Mouse (Mus musculus) midbrain, embryonic 10.5 days (tissue): Measurements from ENCODE around the gene Gpc5. TPM values are rescaled to one million over a fixed set of nuclear protein-coding genes. Genes with fewer than 3 reads are reported as not detected.

Experiments
- DNase-seq: peaks from one replicate; pipeline ENCODE4 v3.0.0-alpha.2; 2017; ENCODE audit warnings: low spot score
- H3K27ac ChIP-seq: fragments of 300-500 bp; sonication (generic); replicated peaks from 2 replicates; pipeline ENCODE4 v1.5.1; 2016; ENCODE audit warnings: mild to moderate bottlenecking
- H3K27me3 ChIP-seq: fragments of 300-500 bp; sonication (generic); 2 replicates; pipeline ENCODE4 v1.6.1; 2016; ENCODE audit warnings: low read depth, mild to moderate bottlenecking; ENCODE audit not compliant: poor library complexity, severe bottlenecking
- H3K36me3 ChIP-seq: fragments of 300-500 bp; sonication (generic); 2 replicates; pipeline ENCODE4 v1.6.1; 2016; ENCODE audit warnings: mild to moderate bottlenecking, moderate library complexity
- H3K4me1 ChIP-seq: fragments of 300-500 bp; sonication (generic); 2 replicates; pipeline ENCODE4 v1.6.1; 2016
- H3K4me3 ChIP-seq: fragments of 300-500 bp; sonication (generic); 2 replicates; pipeline ENCODE4 v1.5.1; 2016; ENCODE audit warnings: mild to moderate bottlenecking, moderate library complexity
- H3K9me3 ChIP-seq: fragments of 300-500 bp; sonication (generic); replicated peaks from 2 replicates; pipeline ENCODE4 v1.6.1; 2016; ENCODE audit warnings: mild to moderate bottlenecking
- WGBS: fragments of 180-500 bp; shearing (Covaris S2); methylation state at CpG from one replicate; pipeline ENCODE4 v1.1.7; 2016; 5-methylcytosine and 5-hydroxymethylcytosine counted together
- polyA plus RNA-seq: library from polyadenylated mRNA; unstranded; fragments of >200 nt; fragmentation: Nextera tagmentation; extraction: Ambion mirVana; gene quantifications from 2 replicates; pipeline ENCODE4 v1.2.1, GENCODE M21; 2016

Gene Gpc5
- polyA plus RNA-seq, 1 experiment from 2014 or later: 0.30 TPM

DNA sequence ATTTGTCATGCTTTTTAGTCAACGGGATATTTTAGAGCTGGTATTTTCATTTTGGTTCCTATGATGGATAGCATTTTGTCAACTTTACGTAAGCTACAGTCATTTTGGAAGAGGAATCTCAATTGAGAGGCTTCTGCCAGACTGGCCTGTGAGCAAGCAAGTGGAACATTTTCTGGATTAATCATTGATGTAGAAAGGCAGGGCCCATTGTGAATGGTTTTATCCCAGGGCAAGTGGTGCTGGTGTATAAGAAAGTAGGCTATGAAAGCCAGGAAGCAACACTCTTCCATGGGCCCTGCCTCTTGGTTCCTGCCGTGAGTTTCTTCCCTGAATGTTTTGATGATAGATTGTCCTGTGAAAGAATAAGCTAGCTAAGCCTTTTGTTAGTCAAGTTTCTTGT is 777.1 kb downstream of the Gpc5 start:
- WGBS: 86% methylated on average over 3 of the region's 3 CpGs
- no peaks in the 10 kb centered on the region for H3K27me3 ChIP-seq
- H3K27ac ChIP-seq: no peak overlapping the region
- DNase-seq: no peak
- no peaks in the 10 kb centered on the region for H3K4me1 ChIP-seq
- H3K4me3 ChIP-seq: no peak overlapping the region
- no peaks in the 10 kb centered on the region for H3K9me3 ChIP-seq
- H3K36me3 ChIP-seq: no peaks in the 10 kb centered on the region

DNA sequence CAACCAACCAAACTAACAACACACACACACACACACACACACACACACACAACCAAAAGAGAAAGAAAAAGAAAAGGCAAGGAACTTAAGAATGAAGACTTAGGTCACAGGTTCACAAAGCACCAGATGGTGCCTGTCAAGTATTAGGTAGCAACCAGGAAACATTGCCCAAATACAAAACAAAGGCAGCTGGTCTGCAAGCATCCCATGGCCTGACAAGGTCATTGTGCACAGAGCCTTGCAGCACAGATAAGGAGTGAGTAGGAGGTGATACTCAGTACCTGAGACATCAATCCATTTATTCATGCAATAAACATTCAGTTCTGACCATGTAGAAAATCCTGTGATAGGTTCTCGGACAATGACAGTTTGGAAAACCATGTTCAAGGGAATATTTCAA is 884.0 kb downstream of the Gpc5 start:
- 78% methylated on average over 1 of the region's 1 CpGs for WGBS
- Histone ChIP-seq H3K4me1 (no peaks in the 10 kb centered on the region), H3K36me3 (no peaks in the 10 kb centered on the region), H3K27me3 (no peaks in the 10 kb centered on the region), H3K27ac (no peak overlapping the region), H3K4me3 (no peak overlapping the region), H3K9me3 (no peaks in the 10 kb centered on the region)
- no peak for DNase-seq

GRCm38 (mm10) chr14:115979233-115979632 is 887.2 kb downstream of the Gpc5 start:
- DNase-seq: no peak
- Histone ChIP-seq H3K9me3 (no peaks in the 10 kb centered on the region), H3K27me3 (no peaks in the 10 kb centered on the region), H3K27ac (no peak overlapping the region), H3K4me1 (no peaks in the 10 kb centered on the region), H3K36me3 (no peaks in the 10 kb centered on the region), H3K4me3 (no peak overlapping the region)
- WGBS: 80% methylated on average over 2 of the region's 2 CpGs

DNA sequence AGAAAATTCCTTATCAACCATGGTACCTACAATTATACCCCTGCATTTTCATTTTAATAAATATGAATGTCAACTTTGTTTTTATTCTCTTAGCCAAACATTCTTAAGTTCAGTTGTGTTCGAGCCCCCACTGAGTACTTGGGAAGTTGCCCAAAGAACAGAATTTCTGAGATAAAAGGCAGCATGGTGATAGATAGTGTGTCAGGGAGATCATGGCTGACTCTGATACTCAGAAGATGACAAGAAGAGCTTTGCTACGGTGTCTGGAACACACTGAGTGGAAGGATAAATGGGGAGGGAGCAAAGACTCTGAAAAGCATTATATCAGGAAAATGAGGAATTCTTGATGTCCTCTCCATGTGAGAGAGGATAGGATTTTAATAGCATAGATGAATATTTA is 898.7 kb downstream of the Gpc5 start:
- Histone ChIP-seq H3K27ac (no peak overlapping the region), H3K27me3 (no peaks in the 10 kb centered on the region), H3K4me3 (no peak overlapping the region), H3K9me3 (no peaks in the 10 kb centered on the region), H3K36me3 (no peaks in the 10 kb centered on the region), H3K4me1 (no peaks in the 10 kb centered on the region)
- WGBS: 79% methylated on average over 2 of the region's 2 CpGs
- DNase-seq: no peak

DNA sequence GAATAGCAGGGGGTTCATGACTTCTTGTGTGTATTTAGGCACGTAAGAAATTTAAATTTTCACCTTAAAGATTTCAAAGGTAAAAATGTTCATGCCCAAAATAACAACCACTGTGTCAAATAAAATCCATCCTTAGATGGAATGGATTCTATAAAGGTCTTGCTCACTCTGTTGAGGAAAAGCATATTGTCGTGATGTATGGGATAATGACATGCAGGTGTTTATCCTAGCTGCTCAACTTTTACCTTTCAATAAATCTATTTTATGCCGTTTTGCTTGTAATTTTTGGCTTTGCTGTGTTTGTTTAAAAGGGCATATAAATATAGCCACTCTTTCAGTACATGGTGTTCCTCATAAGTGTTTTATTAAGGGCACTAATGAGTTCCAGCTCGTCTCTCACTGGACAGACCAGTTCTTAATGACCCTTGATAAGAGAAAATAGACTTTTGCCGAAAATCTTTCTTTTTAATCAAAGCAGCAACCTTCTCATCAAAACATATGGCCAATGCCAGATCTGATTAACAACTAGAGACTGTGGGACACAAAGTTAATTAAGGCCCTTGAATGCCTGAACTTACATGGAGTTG is 901.6 kb downstream of the Gpc5 start:
- H3K4me3 ChIP-seq: no peak overlapping the region
- WGBS: 79% methylated on average over 5 of the region's 5 CpGs
- no peaks in the 10 kb centered on the region for H3K27me3 ChIP-seq
- H3K36me3 ChIP-seq: no peaks in the 10 kb centered on the region
- no peaks in the 10 kb centered on the region for H3K9me3 ChIP-seq
- H3K4me1 ChIP-seq: no peaks in the 10 kb centered on the region
- H3K27ac ChIP-seq: no peak overlapping the region
- DNase-seq: no peak

DNA sequence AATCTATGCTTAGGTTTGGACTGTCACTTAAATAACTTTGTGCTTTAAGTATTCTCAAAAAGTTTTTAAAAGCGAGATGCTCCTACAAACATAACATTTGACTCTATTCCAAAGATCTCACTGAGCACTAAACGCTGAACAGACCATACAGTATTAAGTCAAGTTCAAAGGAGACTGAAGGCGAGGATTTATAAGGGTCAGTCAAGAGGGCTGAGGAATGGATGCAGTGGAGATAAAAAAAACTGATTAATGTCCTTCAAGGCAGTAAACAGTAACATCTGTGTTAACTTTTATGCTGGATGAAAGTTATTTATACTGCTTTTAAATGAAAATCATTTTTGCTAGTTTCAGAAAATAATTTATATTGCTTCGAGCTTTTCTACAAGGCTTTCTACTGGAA is 906.9 kb downstream of the Gpc5 start:
- H3K4me1 ChIP-seq: no peaks in the 10 kb centered on the region
- no peak for DNase-seq
- WGBS: 85% methylated on average over 4 of the region's 4 CpGs
- H3K4me3 ChIP-seq: no peak overlapping the region
- no peaks in the 10 kb centered on the region for H3K36me3 ChIP-seq
- H3K27me3 ChIP-seq: no peaks in the 10 kb centered on the region
- no peaks in the 10 kb centered on the region for H3K9me3 ChIP-seq
- no peak overlapping the region for H3K27ac ChIP-seq

DNA sequence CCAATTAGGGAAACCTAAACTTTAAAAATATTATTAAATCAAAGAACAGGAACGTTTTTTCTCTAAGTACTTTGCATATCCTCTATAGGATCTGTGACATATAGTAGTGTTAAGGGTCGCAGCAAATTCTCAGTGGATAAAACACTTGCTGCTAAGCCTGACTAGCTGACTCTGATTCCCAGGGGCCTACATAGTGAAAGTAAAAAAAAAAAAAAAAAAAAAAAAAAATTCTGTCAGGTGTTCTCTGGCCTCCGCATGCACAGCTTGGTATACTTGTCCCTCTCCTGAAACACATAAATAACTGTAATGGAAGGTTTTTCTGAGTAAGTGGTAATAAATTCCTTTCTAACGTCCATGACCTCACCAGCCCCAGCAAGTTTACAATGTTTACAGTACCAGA is 995.0 kb downstream of the Gpc5 start:
- no peak overlapping the region for H3K4me3 ChIP-seq
- WGBS: 81% methylated on average over 4 of the region's 4 CpGs
- DNase-seq: no peak
- no peaks in the 10 kb centered on the region for H3K4me1 ChIP-seq
- H3K9me3 ChIP-seq: no peaks in the 10 kb centered on the region
- H3K36me3 ChIP-seq: no peaks in the 10 kb centered on the region
- H3K27me3 ChIP-seq: no peaks in the 10 kb centered on the region
- H3K27ac ChIP-seq: no peak overlapping the region

DNA sequence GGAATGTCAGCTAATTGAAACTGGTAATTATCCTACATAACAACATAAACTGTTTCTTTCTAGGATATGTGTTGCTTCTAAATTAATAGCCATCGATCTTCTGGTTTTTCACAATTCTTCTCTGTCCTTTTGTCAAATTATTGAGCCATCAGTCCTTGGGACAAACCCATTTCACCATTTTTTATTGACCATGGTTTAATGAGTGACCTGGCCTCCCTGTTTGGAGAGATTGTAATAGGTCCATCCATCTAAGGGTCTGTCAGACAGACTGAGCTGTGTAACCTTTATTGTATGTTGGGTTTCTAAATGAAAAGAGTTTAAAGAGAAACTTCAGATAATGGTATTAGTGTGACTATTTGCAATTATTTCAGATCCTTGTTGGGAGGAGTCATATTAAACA is 1035.9 kb downstream of the Gpc5 start:
- Histone ChIP-seq H3K36me3 (no peaks in the 10 kb centered on the region), H3K9me3 (no peaks in the 10 kb centered on the region; the same call in 1 of the 2 replicates), H3K27me3 (no peaks in the 10 kb centered on the region), H3K27ac (no peak overlapping the region), H3K4me1 (no peaks in the 10 kb centered on the region), H3K4me3 (no peak overlapping the region)
- 94% methylated on average over 1 of the region's 1 CpGs for WGBS
- DNase-seq: no peak

DNA sequence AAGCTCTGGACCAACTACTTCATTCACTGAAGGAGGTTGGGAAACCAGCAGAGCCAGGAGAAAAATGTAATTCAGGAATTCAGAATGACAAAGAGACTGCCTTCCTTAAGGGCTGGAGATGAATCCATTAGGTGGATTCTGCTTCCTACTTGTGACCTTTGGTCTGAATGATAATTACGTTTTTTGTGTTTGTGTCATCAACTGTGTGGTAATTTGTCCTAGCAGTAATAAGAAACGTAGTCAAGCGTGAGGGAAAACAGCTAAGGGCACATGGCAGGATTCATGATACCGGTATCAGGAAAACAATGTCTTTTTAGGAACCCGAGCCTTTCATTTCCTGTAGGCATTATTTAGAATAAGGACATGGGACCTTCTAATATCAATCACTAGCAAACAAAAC is 1045.3 kb downstream of the Gpc5 start:
- Histone ChIP-seq H3K4me3 (no peak overlapping the region), H3K4me1 (peaks cover 4% of the 10 kb centered on the region; the same call in 1 of the 2 replicates), H3K27ac (no peak overlapping the region), H3K27me3 (no peaks in the 10 kb centered on the region), H3K36me3 (no peaks in the 10 kb centered on the region), H3K9me3 (no peaks in the 10 kb centered on the region)
- 31% methylated on average over 5 of the region's 5 CpGs for WGBS
- no peak for DNase-seq

DNA sequence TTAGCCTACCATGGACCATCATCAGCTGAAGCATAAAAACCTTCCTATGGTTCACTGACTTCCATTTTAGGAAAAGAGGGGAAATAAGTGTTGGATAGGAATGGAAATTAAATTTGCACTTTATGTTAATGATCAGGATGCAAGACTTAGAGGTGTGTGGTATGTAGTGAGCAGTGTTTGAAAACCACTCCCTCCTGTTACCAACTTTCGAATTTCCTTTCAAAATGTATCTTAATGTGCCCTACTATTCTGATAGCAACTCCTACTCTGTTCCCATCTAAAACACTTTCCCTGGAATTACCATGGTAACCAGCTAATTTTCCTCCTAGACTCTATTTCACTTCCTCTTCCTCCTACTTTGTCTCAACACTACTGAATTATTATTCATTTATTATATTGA is 1045.8 kb downstream of the Gpc5 start:
- 72% methylated on average over 1 of the region's 1 CpGs for WGBS
- Histone ChIP-seq H3K27ac (no peak overlapping the region), H3K4me1 (peaks cover 4% of the 10 kb centered on the region; the same call in 1 of the 2 replicates), H3K9me3 (no peaks in the 10 kb centered on the region), H3K27me3 (no peaks in the 10 kb centered on the region), H3K4me3 (no peak overlapping the region), H3K36me3 (no peaks in the 10 kb centered on the region)
- no peak for DNase-seq

DNA sequence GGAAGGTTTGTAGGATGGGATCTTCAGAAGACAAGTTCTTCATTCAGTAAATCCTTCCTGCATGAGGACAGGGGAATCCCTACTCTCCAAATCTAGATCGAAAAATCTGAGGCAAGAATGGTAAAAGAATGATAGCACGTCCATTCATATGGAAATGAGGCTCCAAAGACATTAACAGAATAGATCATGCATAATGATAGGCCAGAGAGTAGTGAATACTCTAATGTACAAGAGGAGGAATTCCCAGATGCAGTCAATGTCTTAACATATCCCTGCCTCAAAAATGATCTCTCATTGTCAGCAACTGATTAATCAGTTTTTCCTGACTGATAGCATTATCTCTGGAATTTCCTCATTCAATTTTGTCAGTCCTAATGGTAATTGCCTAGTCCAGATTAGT is 1070.6 kb downstream of the Gpc5 start:
- DNase-seq: no peak

GRCm38 (mm10) chr14:116167401-116167800 is 1075.4 kb downstream of the Gpc5 start:
- H3K4me3 ChIP-seq: no peak overlapping the region
- H3K9me3 ChIP-seq: no peaks in the 10 kb centered on the region
- DNase-seq: no peak
- H3K36me3 ChIP-seq: no peaks in the 10 kb centered on the region
- H3K27ac ChIP-seq: no peak overlapping the region
- no peaks in the 10 kb centered on the region for H3K4me1 ChIP-seq
- no peaks in the 10 kb centered on the region for H3K27me3 ChIP-seq

More for the DNA sequence above, 1070.6 kb downstream of the Gpc5 start:
- H3K4me3 ChIP-seq: no peak overlapping the region
- WGBS: 65% methylated on average over 2 of the region's 2 CpGs
- H3K27me3 ChIP-seq: no peaks in the 10 kb centered on the region
- H3K4me1 ChIP-seq: no peaks in the 10 kb centered on the region
- H3K9me3 ChIP-seq: no peaks in the 10 kb centered on the region
- H3K27ac ChIP-seq: no peak overlapping the region
- H3K36me3 ChIP-seq: no peaks in the 10 kb centered on the region

DNA sequence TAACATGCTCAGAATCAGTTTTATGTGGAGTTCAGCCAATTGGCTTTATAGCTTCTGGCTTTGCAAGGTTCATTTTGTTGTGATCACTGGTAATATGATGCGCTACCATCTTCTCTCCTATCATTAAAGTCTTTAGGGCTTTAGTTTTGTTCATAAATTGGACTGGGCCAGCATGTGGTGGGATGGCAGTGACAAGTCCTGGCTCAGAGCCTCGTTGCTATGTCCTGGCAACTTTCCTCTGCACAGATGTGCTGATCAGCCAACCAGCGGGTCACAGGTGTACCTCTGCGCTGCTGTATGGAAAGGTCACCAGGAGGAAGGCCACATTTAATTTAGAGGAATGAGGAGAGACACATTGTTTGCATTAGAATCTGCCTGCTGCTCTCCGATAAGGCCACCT is 1077.1 kb downstream of the Gpc5 start:
- Histone ChIP-seq H3K27me3 (no peaks in the 10 kb centered on the region), H3K36me3 (no peaks in the 10 kb centered on the region), H3K9me3 (no peaks in the 10 kb centered on the region), H3K4me3 (no peak overlapping the region), H3K4me1 (no peaks in the 10 kb centered on the region), H3K27ac (no peak overlapping the region)
- WGBS: 90% methylated on average over 5 of the region's 5 CpGs
- DNase-seq: no peak

GRCm38 (mm10) chr14:116186981-116187380 is 1095.0 kb downstream of the Gpc5 start:
- H3K36me3 ChIP-seq: no peaks in the 10 kb centered on the region
- no peak overlapping the region for H3K4me3 ChIP-seq
- no peak overlapping the region for H3K27ac ChIP-seq
- H3K27me3 ChIP-seq: no peaks in the 10 kb centered on the region
- no peak for DNase-seq
- H3K9me3 ChIP-seq: no peaks in the 10 kb centered on the region
- WGBS: 94% methylated on average over 4 of the region's 4 CpGs
- H3K4me1 ChIP-seq: no peaks in the 10 kb centered on the region
